Mouse (Mus musculus) adrenal gland, adult (tissue): ENCODE measurements around the gene Fbxl5.

Source experiments
- DNase-seq, 2 experiments: peaks; one replicate each; pipeline ENCODE4 v3.0.0; 2022 to 2023; ENCODE audit warnings: low spot score in 1 of 2; ENCODE audit not compliant: inconsistent age in 2 of 2

Gene Fbxl5

GRCm38 (mm10) chr5:43821538-43821937, at the start of gene Fbxl5:
TSS of gene Fbxl5 (minus strand) at chr5:43821638.
- no peak for DNase-seq

GRCm38 (mm10) chr5:43868711-43869600, 47.5 kb upstream of the Fbxl5 start:
- peak; percentile 40 to 71 for DNase-seq

GRCm38 (mm10) chr5:43868253-43868652, 46.8 kb upstream of the Fbxl5 start, which contains the start of gene Cd38:
TSS of gene Cd38 (plus strand) at chr5:43868553.
- DNase-seq: no peak

GRCm38 (mm10) chr5:43865316-43865715, 43.9 kb upstream of the Fbxl5 start:
- DNase-seq: no peak

- DNase-seq: no peak
Observed at GRCm38 (mm10) chr5:43863642-43864041, 42.2 kb upstream of the Fbxl5 start.

- DNase-seq: no peak
Observed at GRCm38 (mm10) chr5:43860670-43861431, 39.4 kb upstream of the Fbxl5 start.

DNA sequence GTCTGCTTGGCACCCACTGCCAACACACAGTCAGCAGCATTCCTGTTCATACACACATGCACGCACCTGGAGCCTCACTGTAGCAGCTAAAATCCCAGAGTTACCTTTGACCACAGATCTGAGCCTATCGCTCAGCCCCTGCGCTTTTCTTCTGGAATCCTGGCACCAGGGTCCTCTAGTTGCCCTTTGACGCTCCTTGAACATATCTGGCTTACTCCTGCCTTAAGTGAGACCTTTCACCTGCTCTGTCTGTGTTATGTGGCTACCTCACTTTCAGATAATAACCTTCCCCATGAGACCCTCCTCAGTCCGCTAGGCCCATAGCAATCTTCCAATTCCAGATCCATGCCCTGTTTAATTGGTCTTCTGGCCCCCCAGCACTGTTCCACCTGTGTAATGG, 38.7 kb upstream of the Fbxl5 start:
- no peak for DNase-seq

DNA sequence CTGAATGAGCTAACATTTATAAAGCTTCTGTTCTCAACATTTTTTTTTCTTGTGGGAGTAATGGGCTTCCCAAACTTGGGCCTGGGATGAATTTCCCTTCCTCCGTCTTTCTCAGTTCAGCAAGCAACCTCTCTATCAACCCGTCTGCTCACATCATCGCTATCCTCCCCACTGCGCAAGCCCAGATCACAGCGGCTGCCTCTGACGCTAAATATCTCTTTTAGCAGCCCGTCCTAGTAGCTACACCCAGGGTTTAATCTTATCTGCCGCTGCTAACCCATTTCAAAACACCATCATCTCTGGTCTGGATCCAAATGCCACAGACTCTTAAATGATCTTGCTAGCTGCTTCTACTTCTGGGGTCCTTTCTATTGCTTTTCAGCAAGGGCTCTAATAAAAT, 38.2 kb upstream of the Fbxl5 start:
- DNase-seq: no peak

- peak in 1 of 2 experiments; percentile 48 for DNase-seq
Observed at GRCm38 (mm10) chr5:43855769-43856168, 34.3 kb upstream of the Fbxl5 start.

- no peak for DNase-seq
Observed at GRCm38 (mm10) chr5:43853868-43854488, 32.5 kb upstream of the Fbxl5 start.

GRCm38 (mm10) chr5:43853096-43853867, 31.8 kb upstream of the Fbxl5 start:
- DNase-seq: no peak

DNA sequence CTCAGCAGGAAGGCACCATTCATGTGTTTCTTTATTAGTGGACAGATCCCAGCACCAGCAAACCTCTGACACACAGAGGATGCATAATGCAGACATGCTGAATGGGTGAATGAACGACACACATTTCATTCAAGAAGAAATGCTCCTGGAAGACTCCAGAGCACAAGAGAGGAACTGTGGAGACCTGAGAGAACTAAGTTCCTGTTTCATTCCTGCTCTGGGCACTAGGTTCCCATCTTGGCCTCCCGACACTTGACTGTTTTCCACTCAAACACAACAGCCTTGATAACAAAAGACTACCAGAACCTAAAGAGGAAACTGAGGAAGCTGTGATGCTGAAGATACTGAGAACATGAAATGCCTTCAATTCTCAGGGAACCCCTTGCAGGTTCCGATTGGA, 26.8 kb upstream of the Fbxl5 start:
- DNase-seq: no peak

DNA sequence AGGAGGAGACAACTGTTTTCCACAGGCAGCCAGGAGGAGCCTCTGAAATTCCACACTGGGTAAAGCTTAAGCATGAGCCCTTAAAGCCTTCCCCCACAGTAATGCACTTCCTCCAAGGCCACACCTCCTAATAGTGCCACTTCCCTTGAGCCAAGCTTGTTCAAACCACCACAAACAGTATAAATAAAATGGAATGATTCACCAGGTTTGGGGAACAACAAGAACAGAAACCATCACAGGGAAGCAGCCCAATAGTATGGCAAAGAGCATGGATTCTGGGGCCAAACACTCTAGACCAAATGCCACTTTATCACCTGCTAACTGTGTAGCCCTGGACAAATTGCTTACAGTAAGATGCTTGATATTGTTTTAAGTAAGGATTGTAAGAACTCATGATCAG, 26.1 kb upstream of the Fbxl5 start:
- no peak for DNase-seq

DNA sequence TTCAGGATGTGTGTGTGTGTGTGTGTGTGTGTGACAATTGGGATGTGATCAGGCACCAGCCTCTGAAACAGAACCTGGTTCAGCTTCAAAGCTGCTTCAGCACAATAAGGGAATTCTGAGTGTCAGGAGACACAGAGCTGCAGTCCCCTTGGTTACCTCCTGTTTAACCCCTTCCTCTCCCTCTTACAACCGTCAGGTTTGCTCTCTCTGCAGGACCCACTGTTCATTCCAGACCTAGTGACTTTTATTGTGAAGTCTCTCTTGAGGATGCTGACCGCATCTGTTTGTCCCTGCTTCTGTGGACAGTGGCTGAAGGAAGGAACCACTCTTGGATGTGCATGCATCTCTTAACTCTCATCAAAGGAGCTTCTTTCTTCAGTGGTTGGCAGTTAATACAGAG, 24.8 kb upstream of the Fbxl5 start:
- DNase-seq: no peak

GRCm38 (mm10) chr5:43845646-43846045, 24.2 kb upstream of the Fbxl5 start:
- no peak for DNase-seq

- no peak for DNase-seq
Observed at GRCm38 (mm10) chr5:43845083-43845482, 23.6 kb upstream of the Fbxl5 start.

DNA sequence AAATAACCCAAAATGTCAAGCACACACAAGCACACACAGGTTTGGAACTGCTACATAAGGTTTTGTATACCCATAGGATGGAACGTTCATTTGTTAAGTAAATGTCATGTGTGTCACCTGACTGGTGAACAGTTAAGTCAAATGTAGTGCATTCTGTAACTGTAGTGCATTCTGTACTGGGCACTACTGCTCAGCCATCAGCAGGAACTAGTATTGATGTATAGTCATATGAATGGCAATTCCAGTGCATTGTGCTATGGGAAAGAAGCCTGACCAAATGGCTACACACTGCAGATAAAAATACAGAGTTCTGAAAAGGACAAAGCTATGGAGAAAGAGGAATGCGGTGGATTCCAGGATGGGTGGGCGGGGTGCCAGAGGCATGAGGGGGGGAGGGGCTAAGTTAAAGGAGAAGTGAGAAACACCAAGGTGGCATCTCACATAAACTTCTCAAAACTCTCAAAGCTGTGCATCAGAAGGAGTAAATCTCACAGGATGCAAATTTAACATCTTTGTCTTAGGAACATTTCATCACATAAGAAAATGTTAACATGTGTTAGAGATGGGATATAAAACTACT, 21.2 kb upstream of the Fbxl5 start:
- no peak for DNase-seq

DNA sequence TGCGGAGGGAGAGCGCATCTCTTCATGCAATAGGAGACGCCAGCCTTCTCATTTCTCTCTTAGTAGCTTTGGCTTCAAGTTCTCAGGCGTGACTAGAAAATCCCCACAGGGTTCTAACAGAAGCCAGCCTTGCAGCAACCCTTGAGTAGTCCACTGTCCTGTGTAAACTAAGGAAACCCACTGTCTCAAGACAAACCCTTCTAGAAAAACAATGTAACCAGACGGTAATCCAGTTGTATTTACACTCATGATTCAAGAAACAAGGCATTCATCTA, 20.5 kb upstream of the Fbxl5 start:
- DNase-seq: no peak

DNA sequence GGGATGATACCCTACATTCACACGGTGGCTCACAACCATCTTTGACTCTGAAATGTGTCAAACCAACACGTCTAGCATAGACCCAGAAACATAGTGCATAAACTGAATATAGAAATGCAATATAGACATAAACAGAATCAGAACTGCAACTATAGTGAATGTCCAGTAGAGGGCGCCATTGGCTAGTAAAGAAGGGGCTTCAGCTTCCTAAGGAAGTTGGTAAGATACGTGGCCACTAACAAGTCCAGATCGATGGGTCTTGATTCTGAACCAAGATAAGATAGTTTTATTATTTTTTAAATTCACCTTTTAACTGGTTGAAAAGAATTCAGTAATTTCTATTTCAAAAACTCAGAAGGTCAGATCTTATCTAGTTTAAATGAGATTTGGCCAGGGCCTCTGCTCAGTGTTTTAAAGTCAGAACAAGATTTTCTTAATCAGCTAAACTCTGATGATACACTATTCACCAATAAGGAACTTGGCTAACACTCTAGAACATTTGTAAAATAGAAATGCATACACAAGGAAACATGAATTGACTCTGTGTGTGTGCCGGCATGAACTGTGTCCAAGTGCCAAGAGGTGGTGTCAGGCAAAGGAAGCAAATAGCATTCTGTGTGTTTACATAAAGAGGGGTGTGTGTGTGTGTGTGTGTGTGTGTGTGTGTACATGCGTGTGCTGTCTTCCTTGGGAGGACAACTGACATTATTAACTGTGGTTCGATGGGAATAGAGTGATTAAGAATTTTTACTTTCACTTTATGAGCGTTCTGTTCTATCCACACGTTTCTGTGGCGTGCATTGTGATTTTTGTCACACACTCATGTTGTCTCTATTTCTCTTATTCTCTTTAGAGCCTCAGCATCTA, 19.9 kb upstream of the Fbxl5 start:
- peak; percentile 33 to 82 for DNase-seq

DNA sequence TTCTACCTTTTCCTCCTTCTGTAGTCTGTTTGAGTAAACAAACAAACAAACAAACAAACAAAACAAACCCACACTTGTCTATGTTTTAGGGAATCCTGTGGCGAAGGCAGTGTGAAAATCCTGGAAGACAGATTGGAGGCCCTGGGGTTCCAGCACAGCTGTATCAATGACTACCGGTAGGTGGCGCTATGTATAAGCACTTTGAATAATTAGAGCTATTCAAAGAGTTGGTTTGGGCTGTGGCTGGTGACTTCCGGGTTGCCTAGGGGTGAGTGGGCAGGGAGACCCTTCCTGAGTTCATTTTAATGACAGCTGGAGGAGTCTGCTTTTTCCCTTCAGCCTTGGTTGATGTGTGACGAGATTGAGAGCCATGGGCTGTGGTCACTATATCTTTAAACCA, 15.9 kb upstream of the Fbxl5 start:
- peak; percentile 26 to 81 for DNase-seq
